Mouse (Mus musculus): ENCODE measurements at regions not wholly inside any gene's neighbourhood (a gene's known extent, or its start where the extent isn't known, plus 50 kb on each side); places are given as distances from the start of the nearest gene placed in this dataset.
A peak's percentile ranks its signal among the peaks of the same experiment; 100 is the strongest.

GRCm38 (mm10) chr12:7777220-7778055 lies 200.0 kb upstream of the Apob start:
- DNase-seq (ENCODE audit: low spot score in 2 of 2): peak; percentile 58 to 83

GRCm38 (mm10) chr12:7778056-7778440 lies 199.4 kb upstream of the Apob start:
- DNase-seq (ENCODE audit: low spot score in 2 of 2): no peak

- DNase-seq (ENCODE audit: low spot score in 2 of 2): peak; percentile 19 to 47
Observed at GRCm38 (mm10) chr12:7816616-7817015, 160.8 kb upstream of the Apob start.

DNA sequence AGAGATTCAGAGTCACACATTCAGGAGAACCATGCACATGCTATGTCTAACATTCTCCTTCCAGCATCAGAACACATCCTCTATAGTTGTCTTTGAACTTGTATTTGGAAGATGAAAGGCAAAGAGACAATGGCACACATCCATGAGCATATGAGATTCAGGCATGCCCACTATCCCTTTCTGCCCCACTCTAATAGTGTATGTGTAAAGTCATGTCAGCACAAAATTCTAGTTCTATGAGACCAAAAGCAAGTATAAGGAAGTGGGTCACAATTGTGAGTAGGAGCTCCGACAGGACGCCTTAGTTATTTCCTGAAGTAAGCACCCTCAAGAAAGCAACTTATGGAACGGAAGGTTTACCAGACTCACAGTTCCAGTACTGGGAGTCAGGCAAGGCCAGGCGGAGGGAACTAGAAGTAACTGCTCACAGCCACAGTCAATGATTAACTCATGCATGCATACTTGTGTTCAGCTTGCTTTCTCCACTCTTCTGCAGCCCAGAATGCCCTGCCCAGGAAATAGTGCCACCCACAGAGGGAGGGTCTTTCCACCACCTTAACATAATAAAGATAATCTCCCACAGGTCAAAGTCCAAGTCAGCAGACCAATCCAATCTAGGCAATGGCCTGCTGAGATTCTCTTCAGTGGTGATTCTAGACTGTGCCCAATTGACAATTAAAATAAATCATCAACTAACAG lies 157.3 kb upstream of the Apob start:
- DNase-seq (ENCODE audit: low spot score in 2 of 2): no peak

- no peak for DNase-seq (ENCODE audit: low spot score in 2 of 2)
Observed at GRCm38 (mm10) chr12:7820718-7821117, 156.7 kb upstream of the Apob start.

GRCm38 (mm10) chr12:7835731-7836130 lies 141.7 kb upstream of the Apob start:
- no peak for DNase-seq (ENCODE audit: low spot score in 2 of 2)

GRCm38 (mm10) chr12:7853876-7854275 lies 123.6 kb upstream of the Apob start:
- peak in 1 of 2 experiments; percentile 28 for DNase-seq (ENCODE audit: low spot score in 2 of 2)

DNA sequence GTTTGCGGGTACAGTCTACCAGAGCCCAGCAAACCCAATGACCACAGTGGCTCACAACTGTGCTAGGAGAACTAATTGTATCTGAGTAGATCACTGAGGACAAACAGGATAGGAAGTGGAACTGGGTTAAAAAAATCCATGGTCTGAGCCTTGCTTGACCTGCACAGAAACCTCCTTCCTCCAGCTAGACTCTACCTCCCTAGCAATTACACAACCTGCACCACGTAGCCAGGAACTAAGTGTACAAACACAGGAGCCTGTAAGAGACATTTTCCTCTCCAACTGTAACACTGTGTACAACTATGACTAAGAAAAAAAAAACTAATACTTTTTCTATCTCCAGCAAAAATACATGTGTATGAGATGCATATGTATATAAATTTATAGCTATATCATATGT lies 121.8 kb upstream of the Apob start:
- DNase-seq (ENCODE audit: low spot score in 2 of 2): no peak

DNA sequence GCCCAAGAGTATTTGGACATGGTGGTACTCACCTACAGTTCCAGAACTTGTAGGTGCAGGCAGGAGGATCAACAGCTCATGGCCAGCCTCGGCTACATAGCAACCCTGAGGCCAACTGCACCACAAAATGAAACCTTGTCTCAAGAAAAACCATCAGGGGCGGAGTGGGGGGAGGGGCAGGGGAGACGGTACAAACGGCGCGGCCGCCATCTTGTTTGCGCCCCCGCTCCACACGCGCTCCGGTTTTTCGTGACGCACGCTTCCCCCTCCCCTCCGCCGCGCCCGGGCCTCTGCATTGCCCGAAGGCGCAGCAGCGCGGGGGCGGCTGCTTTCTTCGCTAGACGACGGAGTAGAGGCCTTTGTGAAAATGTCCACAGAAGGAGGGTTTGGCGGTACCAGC lies 117.9 kb upstream of the Apob start:
- no peak for DNase-seq (ENCODE audit: low spot score in 2 of 2)

GRCm38 (mm10) chr12:7870004-7870403 lies 107.4 kb upstream of the Apob start:
- peak in 1 of 2 experiments; percentile 38 for DNase-seq (ENCODE audit: low spot score in 2 of 2)

DNA sequence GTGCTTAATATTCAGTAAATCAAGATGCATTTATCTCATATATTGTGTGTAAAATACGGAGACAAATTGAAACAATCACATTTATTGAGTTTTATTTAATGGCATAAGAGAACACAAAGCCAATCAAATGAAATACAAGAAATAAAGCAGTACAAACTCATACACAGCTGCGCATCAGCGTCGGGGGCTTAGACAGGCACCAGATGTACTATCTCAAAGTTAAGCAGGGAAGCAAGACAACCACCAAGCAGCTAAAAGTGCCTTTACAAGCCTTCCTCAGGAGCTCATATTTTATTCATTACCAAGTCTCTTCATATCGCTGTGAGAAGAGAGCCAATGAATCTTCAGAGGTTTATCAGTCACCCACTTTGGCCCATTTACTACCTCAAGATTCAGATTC lies 107.0 kb upstream of the Apob start:
- no peak for DNase-seq (ENCODE audit: low spot score in 2 of 2)

- DNase-seq (ENCODE audit: low spot score in 2 of 2): no peak
Observed at GRCm38 (mm10) chr12:7875454-7875853, 102.0 kb upstream of the Apob start.

- no peak for DNase-seq (ENCODE audit: low spot score in 2 of 2)
Observed at GRCm38 (mm10) chr12:7876302-7877063, 101.0 kb upstream of the Apob start.

DNA sequence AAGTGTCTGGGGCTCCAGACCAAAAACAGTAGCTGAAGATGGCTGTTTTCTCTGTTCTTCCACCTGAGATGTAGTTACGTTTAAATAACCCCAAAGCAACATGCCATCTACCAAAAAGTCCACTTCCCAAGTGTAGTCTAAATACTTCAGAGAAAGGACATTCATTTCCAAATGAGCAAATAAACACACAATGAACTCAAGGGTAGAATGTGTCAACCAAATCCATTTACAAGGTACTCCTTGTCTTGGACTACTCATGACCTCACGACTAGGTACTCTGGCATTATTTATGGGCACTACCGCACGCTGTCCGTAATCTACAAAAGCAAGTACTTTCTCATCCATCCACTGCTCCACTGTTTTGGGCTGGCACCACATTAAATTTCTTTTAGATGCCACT lies 98.7 kb upstream of the Apob start:
- DNase-seq (ENCODE audit: low spot score in 2 of 2): no peak

DNA sequence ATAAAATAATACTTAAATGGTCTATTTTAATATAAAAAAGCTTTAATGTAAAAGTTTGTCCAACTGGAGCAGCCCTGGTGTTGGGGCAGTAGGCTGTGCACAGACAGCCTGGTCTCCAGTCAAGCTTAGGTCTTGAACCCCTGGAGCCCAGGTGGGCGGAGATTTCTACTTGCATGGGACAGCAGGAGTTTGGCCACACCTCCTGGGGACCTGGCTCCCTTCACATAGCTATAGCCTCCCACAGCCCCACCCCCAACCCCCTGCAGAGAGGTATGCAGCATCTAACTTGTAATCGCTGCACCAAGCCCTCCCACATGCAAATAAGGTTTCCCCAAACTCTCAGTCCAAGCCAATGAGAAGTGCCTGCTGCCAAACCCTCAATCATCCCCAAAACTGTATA lies 81.3 kb upstream of the Apob start:
- DNase-seq (ENCODE audit: low spot score in 2 of 2): no peak

GRCm38 (mm10) chr12:7905329-7905728 lies 72.1 kb upstream of the Apob start:
- DNase-seq (ENCODE audit: low spot score in 2 of 2): no peak

GRCm38 (mm10) chr12:7906831-7907230 lies 70.6 kb upstream of the Apob start:
- DNase-seq (ENCODE audit: low spot score in 2 of 2): no peak

DNA sequence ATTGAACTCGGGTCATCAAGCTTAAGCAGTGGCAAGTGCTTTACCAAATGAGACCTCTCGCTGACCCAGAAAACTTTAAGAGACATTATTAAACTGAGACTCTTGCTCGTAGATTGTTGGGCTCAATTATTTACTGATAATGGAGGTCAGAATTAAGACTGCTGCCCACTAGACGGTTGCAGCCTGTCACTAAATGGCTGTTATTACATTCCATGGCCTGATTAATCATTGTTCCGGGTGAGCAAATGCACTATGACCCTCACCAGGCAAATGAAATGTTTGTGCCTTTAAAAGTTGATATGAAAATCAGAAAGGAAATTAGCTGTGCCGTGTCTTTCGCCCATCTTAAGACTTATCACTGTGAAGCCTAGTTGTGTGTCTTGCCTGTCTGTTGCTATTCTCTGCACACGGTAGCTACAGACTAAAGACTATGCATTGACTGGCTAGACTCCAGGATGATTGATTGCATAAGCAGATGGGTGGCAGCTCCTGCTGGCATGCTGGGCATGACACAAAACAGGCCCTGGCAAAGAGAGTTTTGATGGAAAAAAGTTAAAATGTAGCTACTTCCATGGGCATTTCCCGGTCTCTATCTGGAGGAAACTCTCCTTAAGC lies 67.6 kb upstream of the Apob start:
- peak in 1 of 2 experiments; percentile 3 for DNase-seq (ENCODE audit: low spot score in 2 of 2)

DNA sequence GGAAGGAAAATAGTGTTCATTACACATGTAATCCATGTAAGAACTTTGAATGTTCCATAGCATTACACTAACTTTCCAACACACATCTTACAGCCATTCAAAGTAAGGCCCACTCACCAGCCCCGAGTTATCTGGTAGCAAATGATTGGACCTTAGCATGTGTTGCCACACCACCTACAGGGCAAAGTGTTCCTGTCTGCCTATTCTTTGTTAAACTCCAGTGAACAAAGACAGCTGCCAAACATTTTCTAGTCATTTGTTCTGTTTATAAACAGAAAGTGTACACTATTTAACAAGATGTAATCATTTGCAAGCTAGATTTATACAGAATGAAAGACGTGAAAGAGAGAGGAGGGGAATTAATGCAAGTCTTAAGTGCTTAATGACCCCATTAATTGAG lies 66.9 kb upstream of the Apob start:
- DNase-seq (ENCODE audit: low spot score in 2 of 2): no peak

- no peak for DNase-seq (ENCODE audit: low spot score in 2 of 2)
Observed at GRCm38 (mm10) chr12:7918385-7918784, 59.1 kb upstream of the Apob start.

DNA sequence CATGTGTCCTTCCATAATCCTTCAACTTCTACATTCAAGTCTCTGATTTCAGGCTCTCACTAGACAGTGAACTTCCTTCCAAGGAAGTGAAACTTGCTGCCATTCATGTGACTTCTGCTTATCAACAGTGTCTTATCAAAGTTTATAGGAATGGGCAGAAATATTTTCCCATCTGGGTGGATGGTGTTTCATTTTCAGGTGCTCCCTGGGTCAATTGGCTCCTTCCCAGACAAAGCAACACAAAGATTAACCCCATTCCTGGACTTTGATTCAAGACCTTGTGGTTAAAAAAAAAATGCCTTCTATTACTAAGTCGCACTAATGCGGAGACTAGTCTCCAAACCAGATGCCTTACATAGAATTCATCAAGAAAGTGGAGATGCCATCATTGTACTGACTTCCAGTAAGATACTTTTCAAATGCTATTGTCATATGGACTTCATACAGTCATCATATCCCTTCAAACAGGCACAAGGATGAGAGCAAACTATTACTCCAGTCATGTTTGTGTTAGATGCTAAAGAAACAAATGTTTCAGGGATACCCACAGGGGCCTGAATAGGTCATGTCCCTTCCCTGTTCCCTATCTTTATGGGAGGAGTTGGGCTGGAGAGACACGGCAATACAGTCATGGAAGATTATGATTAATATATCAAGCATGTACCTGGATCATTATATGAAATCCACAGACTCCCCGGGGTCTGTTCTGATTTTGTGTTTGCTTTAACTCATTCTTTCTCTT lies 58.3 kb upstream of the Apob start:
- no peak for DNase-seq (ENCODE audit: low spot score in 2 of 2)
